Mouse (Mus musculus): ENCODE measurements around the gene Vmn2r74.

Gene Vmn2r74
- long read RNA-seq, experiment 1, result 0 reads
- long read RNA-seq, experiment 2, result 0 reads

DNA sequence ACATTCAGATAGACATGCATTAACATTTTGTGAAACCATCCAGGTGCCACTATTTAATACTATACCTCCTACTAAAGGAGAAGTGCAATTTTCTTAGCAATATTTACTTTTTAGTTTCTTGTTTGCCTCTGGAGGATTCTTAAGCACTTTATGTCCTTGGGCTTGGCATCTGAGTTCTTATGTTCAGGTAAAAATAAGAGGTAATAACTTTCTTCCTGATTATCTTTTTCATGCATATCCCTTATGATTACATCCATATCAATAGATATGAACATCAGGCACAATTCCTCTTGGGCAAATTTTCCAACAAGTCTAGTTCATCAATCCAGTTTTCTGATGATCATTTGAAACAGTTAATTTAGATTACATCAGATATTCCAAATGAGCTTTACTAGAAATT is at the start of gene Vmn2r74:
Gene Vmn2r74, minus strand, starts transcription at position 101 of the 400 bp plus-strand sequence.
- intact Hi-C loops (cut with DNase I), result no loop called here

DNA sequence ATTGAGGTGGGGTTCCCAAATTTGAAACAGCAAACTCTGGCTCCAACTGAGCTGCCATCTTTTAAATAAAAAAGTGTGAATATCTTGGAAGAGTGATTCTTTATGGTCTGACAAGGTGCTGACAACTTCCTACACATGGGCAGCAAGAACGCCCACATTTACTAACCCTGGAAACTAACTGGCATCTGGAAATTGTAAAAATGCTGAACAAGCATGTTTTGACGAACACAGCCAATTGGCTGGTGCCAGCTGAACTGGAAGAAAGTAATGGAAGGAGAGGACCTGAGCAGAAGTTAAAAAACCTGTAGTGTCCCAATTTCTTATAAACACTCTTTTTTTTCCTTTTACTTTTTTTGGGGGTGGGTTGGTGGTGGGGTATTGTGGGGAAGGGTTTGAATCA is 46.1 kb upstream of the Vmn2r74 start:
- intact Hi-C loops (cut with DNase I), result no loop called here

Measured in adrenal gland (tissue).